Mouse (Mus musculus): Measurements from ENCODE around the gene Fut2.

DNA sequence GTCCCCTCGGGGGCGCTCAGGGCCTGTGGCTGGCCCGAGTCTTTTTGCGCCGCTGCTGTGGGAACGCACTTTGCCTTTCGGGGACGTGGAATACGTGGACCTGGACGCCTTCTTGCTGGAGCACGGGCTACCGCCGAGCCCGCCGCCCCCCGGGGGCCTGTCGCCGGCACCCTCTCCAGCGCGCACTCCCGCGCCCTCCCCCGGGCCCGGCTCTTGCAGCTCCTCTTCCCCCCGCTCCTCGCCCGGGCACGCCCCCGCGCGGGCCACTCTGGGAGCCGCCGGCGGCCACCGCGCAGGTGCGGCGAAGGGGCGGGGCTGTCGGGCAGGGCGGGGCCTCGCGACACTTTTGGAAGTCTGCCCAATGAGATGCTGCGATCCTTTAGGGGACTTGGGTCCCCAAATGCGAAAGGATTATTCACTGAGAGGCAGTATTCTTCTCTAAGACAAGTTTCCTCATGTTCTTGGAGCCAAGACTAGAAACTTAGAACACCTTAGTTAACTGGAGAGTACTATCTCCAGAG lies 40.6 kb upstream of the Fut2 start:
- no peak for TF ChIP-seq TAL1 (IDR thresholded peaks at IDR 0.05; ENCODE audit: low read length)
- TF ChIP-seq GATA1 (IDR thresholded peaks at IDR 0.05; ENCODE audit: low read length): no peak
